Mouse (Mus musculus) CH12.LX (cell line): ENCODE results near the gene Pld3. TPM values are rescaled to one million over a fixed set of nuclear protein-coding genes. Genes with fewer than 3 reads are reported as not detected.

Source experiments
- DNase-seq: peaks from one replicate; pipeline ENCODE4 v3.0.0-alpha.2; 2013; ENCODE audit errors: extremely low read depth
- H3K27ac ChIP-seq: 2 replicates; pipeline ENCODE4 v1.5.1; 2012; ENCODE audit warnings: low read depth, mild to moderate bottlenecking, control low read depth, moderate library complexity; ENCODE audit not compliant: insufficient read depth
- H3K27me3 ChIP-seq: replicated peaks from 2 replicates; pipeline ENCODE3; 2012; ENCODE audit warnings: inconsistent platforms
- H3K36me3 ChIP-seq, 2 experiments: replicated peaks in 1 of 2; 2 replicates each; pipeline versions ENCODE3 to v1.6.1; 2012; ENCODE audit warnings: inconsistent platforms in 1 of 2, low read length in 1 of 2, mild to moderate bottlenecking in 1 of 2, mixed read lengths in 1 of 2, moderate library complexity in 1 of 2; ENCODE audit not compliant: control insufficient read depth in 1 of 2, insufficient read depth in 1 of 2
- H3K4me1 ChIP-seq, 2 experiments: 2 replicates each; pipeline ENCODE4 v1.6.1; 2012; ENCODE audit warnings: inconsistent platforms in 1 of 2, moderate library complexity in 1 of 2; ENCODE audit not compliant: insufficient read depth in 2 of 2, control insufficient read depth in 1 of 2
- H3K4me2 ChIP-seq: 2 replicates; pipeline ENCODE4 v1.6.1; 2012; ENCODE audit warnings: low read depth, mild to moderate bottlenecking, control low read depth; ENCODE audit not compliant: poor library complexity, insufficient read depth, severe bottlenecking
- H3K4me3 ChIP-seq, 3 experiments: fragments of 150-350 bp in 1 of 3; sonication (generic) in 1 of 3; replicated peaks in 1 of 3; 2 replicates each; pipeline versions ENCODE3 to v1.5.1; 2011 to 2012; ENCODE audit warnings: low read depth in 2 of 3, low read length in 2 of 3, mild to moderate bottlenecking in 2 of 3, moderate library complexity in 2 of 3, control low read depth in 1 of 3, improper control_type of control experiment in 1 of 3, inconsistent platforms in 1 of 3, mixed read lengths in 1 of 3; ENCODE audit not compliant: poor library complexity in 1 of 3
- H3K79me2 ChIP-seq: replicated peaks from 2 replicates; pipeline ENCODE4 v1.6.1; 2012; ENCODE audit warnings: mild to moderate bottlenecking, moderate library complexity; ENCODE audit not compliant: control insufficient read depth, poor library complexity, insufficient read depth, severe bottlenecking; ENCODE audit errors: extremely low read depth
- H3K9ac ChIP-seq: 2 replicates; pipeline ENCODE4 v1.6.1; 2012; ENCODE audit warnings: low read depth, mild to moderate bottlenecking, control low read depth, moderate library complexity; ENCODE audit not compliant: insufficient read depth
- H3K9me3 ChIP-seq: replicated peaks from 2 replicates; pipeline ENCODE3; 2012; ENCODE audit warnings: low read length, inconsistent platforms, mixed read lengths
- BHLHE40 ChIP-seq: IDR thresholded peaks from 2 replicates; pipeline ENCODE4 v1.6.1; 2011; ENCODE audit warnings: mild to moderate bottlenecking, low read depth, low read length, improper control_type of control experiment
- CHD1 ChIP-seq: IDR thresholded peaks from 2 replicates; pipeline ENCODE4 v1.6.1; 2012; ENCODE audit warnings: low read depth, low read length, improper control_type of control experiment, inconsistent platforms
- CHD2 ChIP-seq: IDR thresholded peaks from 2 replicates; pipeline ENCODE4 v1.6.1; 2011; ENCODE audit warnings: low read length, improper control_type of control experiment
- CTCF ChIP-seq, 2 experiments: IDR thresholded peaks in 1 of 2; conservative IDR thresholded peaks in 1 of 2; 2 replicates each; pipeline ENCODE4 v1.5.1; 2011 to 2012; ENCODE audit warnings: low read depth in 2 of 2, low read length in 2 of 2, improper control_type of control experiment in 1 of 2, inconsistent platforms in 1 of 2, mild to moderate bottlenecking in 1 of 2, moderate library complexity in 1 of 2
- ELF1 ChIP-seq: IDR thresholded peaks from 2 replicates; pipeline ENCODE4 v1.6.1; 2014; ENCODE audit warnings: low read depth, mild to moderate bottlenecking, inconsistent platforms, low read length, improper control_type of control experiment
- EP300 ChIP-seq: IDR thresholded peaks from 2 replicates; pipeline ENCODE4 v1.6.1; 2011; ENCODE audit warnings: low read length, improper control_type of control experiment
- ETS1 ChIP-seq: conservative IDR thresholded peaks from 2 replicates; pipeline ENCODE4 v1.6.1; 2012; ENCODE audit warnings: low read depth, mild to moderate bottlenecking, inconsistent platforms, low read length, improper control_type of control experiment, moderate library complexity
- HCFC1 ChIP-seq: IDR thresholded peaks from 2 replicates; pipeline ENCODE4 v1.6.1; 2012; ENCODE audit warnings: low read depth, mild to moderate bottlenecking, inconsistent platforms, low read length, improper control_type of control experiment
- IRF4 ChIP-seq: IDR thresholded peaks from 2 replicates; pipeline ENCODE4 v1.6.1; 2014; ENCODE audit warnings: low read depth, mild to moderate bottlenecking, inconsistent platforms, low read length, improper control_type of control experiment
- JUN ChIP-seq: IDR thresholded peaks from 2 replicates; pipeline ENCODE4 v1.6.1; 2011; ENCODE audit warnings: low read depth, mild to moderate bottlenecking, low read length, improper control_type of control experiment, moderate library complexity; ENCODE audit not compliant: insufficient read depth
- JUND ChIP-seq: conservative IDR thresholded peaks from 2 replicates; pipeline ENCODE4 v1.6.1; 2011; ENCODE audit warnings: low read depth, low read length, improper control_type of control experiment
- KAT2A ChIP-seq: IDR thresholded peaks from 2 replicates; pipeline ENCODE4 v1.6.1; 2012; ENCODE audit warnings: low read length, improper control_type of control experiment, inconsistent platforms; ENCODE audit not compliant: insufficient replicate concordance
- MAZ ChIP-seq: IDR thresholded peaks from 2 replicates; pipeline ENCODE4 v1.6.1; 2012; ENCODE audit warnings: low read depth, mild to moderate bottlenecking, inconsistent platforms, low read length, improper control_type of control experiment, moderate library complexity
- MEF2A ChIP-seq: IDR thresholded peaks from 2 replicates; pipeline ENCODE4 v1.6.1; 2014; ENCODE audit warnings: low read depth, mild to moderate bottlenecking, inconsistent platforms, low read length, improper control_type of control experiment, borderline replicate concordance
- MXI1 ChIP-seq: IDR thresholded peaks from 2 replicates; pipeline ENCODE4 v1.6.1; 2011; ENCODE audit warnings: mild to moderate bottlenecking, low read depth, low read length, improper control_type of control experiment
- MYC ChIP-seq: IDR thresholded peaks from 2 replicates; pipeline ENCODE4 v1.6.1; 2011; ENCODE audit warnings: low read depth, mild to moderate bottlenecking, improper control_type of control experiment, low read length
- NELFE ChIP-seq: IDR thresholded peaks from 2 replicates; pipeline ENCODE4 v1.6.1; 2011; ENCODE audit warnings: low read depth, low read length, improper control_type of control experiment
- NRF1 ChIP-seq: IDR thresholded peaks from 2 replicates; pipeline ENCODE4 v1.6.1; 2014; ENCODE audit warnings: low read depth, mild to moderate bottlenecking, inconsistent platforms, low read length, improper control_type of control experiment, moderate library complexity
- PAX5 ChIP-seq: IDR thresholded peaks from 2 replicates; pipeline ENCODE4 v1.6.1; 2012; ENCODE audit warnings: low read length, inconsistent platforms, mixed read lengths
- POLR2A ChIP-seq: IDR thresholded peaks from 2 replicates; pipeline ENCODE4 v1.6.1; 2011; ENCODE audit warnings: low read depth, mild to moderate bottlenecking, improper control_type of control experiment, low read length
- POLR2AphosphoS2 ChIP-seq: IDR thresholded peaks from 2 replicates; pipeline ENCODE4 v1.6.1; 2011; ENCODE audit warnings: low read depth, low read length, improper control_type of control experiment
- RCOR1 ChIP-seq: conservative IDR thresholded peaks from 2 replicates; pipeline ENCODE4 v1.6.1; 2012; ENCODE audit warnings: low read depth, mild to moderate bottlenecking, inconsistent platforms, low read length, improper control_type of control experiment
- SIN3A ChIP-seq: IDR thresholded peaks from 2 replicates; pipeline ENCODE4 v1.6.1; 2012; ENCODE audit warnings: low read length, improper control_type of control experiment, inconsistent platforms
- SMC3 ChIP-seq: IDR thresholded peaks from 2 replicates; pipeline ENCODE4 v1.6.1; 2011; ENCODE audit warnings: low read depth, low read length, improper control_type of control experiment
- TBP ChIP-seq: conservative IDR thresholded peaks from 2 replicates; pipeline ENCODE4 v1.6.1; 2011; ENCODE audit warnings: low read depth, low read length, improper control_type of control experiment
- TCF12 ChIP-seq: IDR thresholded peaks from 2 replicates; pipeline ENCODE4 v1.6.1; 2014; ENCODE audit warnings: low read depth, mild to moderate bottlenecking, inconsistent platforms, low read length, improper control_type of control experiment
- USF1 ChIP-seq: IDR thresholded peaks from 2 replicates; pipeline ENCODE4 v1.6.1; 2014; ENCODE audit warnings: low read depth, mild to moderate bottlenecking, inconsistent platforms, low read length, improper control_type of control experiment
- USF2 ChIP-seq: conservative IDR thresholded peaks from 2 replicates; pipeline ENCODE4 v1.6.1; 2011; ENCODE audit warnings: low read depth, low read length, improper control_type of control experiment
- ZC3H11A ChIP-seq: IDR thresholded peaks from 2 replicates; pipeline ENCODE4 v1.6.1; 2012; ENCODE audit warnings: low read depth, mild to moderate bottlenecking, inconsistent platforms, low read length, improper control_type of control experiment
- ZKSCAN1 ChIP-seq: IDR thresholded peaks from 2 replicates; pipeline ENCODE4 v1.6.1; 2012; ENCODE audit warnings: low read depth, inconsistent platforms, low read length, improper control_type of control experiment, borderline replicate concordance
- ZMIZ1 ChIP-seq: IDR thresholded peaks from 2 replicates; pipeline ENCODE4 v1.6.1; 2012; ENCODE audit warnings: low read depth, mild to moderate bottlenecking, inconsistent platforms, low read length, improper control_type of control experiment
- ZNF384 ChIP-seq: IDR thresholded peaks from 2 replicates; pipeline ENCODE4 v1.6.1; 2012; ENCODE audit warnings: low read depth, low read length, improper control_type of control experiment, inconsistent platforms
- dilution Hi-C: fragments of 300-500 bp; cut with MboI; formaldehyde crosslinking; loops from 2 replicates; pipeline ENCODE4 v1.14.3; 2020; ENCODE audit warnings: low sequenced_read_pairs; ENCODE audit not compliant: extremely low pct_unique_long_range_greater_than_20kb, extremely low pct_ligation_motif_present
- in situ Hi-C: fragments of 300-500 bp; cut with MboI; formaldehyde crosslinking; loops from 3 replicates; pipeline ENCODE4 v1.14.3; 2019; ENCODE audit warnings: low sequenced_read_pairs, low pct_ligation_motif_present, low pct_unique_long_range_greater_than_20kb, mixed read lengths
- polyA plus RNA-seq: library from polyadenylated mRNA; unstranded; fragments of >175 nt; gene quantifications from 2 replicates; pipeline ENCODE4 v1.2.1, GENCODE M21; 2012; ENCODE audit warnings: low read depth; ENCODE audit not compliant: insufficient read length
- total RNA-seq, 2 experiments: library from RNA; depleted of rRNA; stranded (reverse); fragments of 300-350 nt in 1 of 2; fragments of >200 nt in 1 of 2; gene quantifications; 2 replicates each; pipeline ENCODE4 v1.2.3; 2012 to 2014

Gene Pld3
- total and polyA plus RNA-seq, 3 experiments = 6.0 to 21.1 (median 14.1) TPM

GRCm38 (mm10) chr7:27591266-27592216 is 38.5 kb upstream of the Pld3 start, which contains the start of gene Akt2:
TSS of gene Akt2 (plus strand) at chr7:27591552.
- peak within 1 kb of the TSS; percentile 62 for H3K4me2 ChIP-seq
- DNase-seq = peak; percentile 98
- H3K36me3 ChIP-seq = peaks cover 0 to 37% of the 10 kb centered on the region in 2 experiments
- in situ Hi-C loops (no loop called here), dilution Hi-C loops (no loop called here)
- TF ChIP-seq ETS1 = peak; percentile 54; the same call in 1 of the 2 replicates
- peak; percentile 83 for TF ChIP-seq MEF2A
- peak; percentile 88 for TF ChIP-seq NRF1
- TF ChIP-seq BHLHE40 = peak; percentile 86
- TF ChIP-seq CTCF (conservative IDR thresholded peaks at IDR 0.05 in 1 of 2, IDR thresholded peaks at IDR 0.05 in 1 of 2; ENCODE audit: low read depth in 2 of 2, low read length in 2 of 2) = no peak
- peak; percentile 67; the same call in 1 of the 2 replicates for TF ChIP-seq SIN3A
- TF ChIP-seq USF1 = no peak
- TF ChIP-seq KAT2A = peak; percentile 72; the same call in 1 of the 2 replicates
- peak; percentile 58 for TF ChIP-seq POLR2A
- peak; percentile 44; the same call in 1 of the 2 replicates for TF ChIP-seq IRF4
- TF ChIP-seq JUN = 0 out of 2 replicates have a peak, but pooled peaks have one; percentile 6
- 0 out of 2 replicates have a peak, but pooled peaks have one; percentile 34 for TF ChIP-seq TCF12
- peak; percentile 94 for TF ChIP-seq MAZ
- TF ChIP-seq CHD2 = peak; percentile 77
- TF ChIP-seq PAX5 = no peak
- TF ChIP-seq NELFE = peak; percentile 64
- peak; percentile 82 for TF ChIP-seq MXI1
- TF ChIP-seq USF2 = no peak
- peak; percentile 82 for TF ChIP-seq HCFC1
- peak; percentile 69 for TF ChIP-seq ELF1
- 0 out of 2 replicates have a peak, but pooled peaks have one; percentile 32 for TF ChIP-seq POLR2AphosphoS2
- TF ChIP-seq RCOR1 = peak; percentile 7
- TF ChIP-seq JUND = no peak; the same call in 1 of the 2 replicates
- no peak; the same call in 1 of the 2 replicates for TF ChIP-seq ZKSCAN1
- TF ChIP-seq ZC3H11A = no peak
- TF ChIP-seq CHD1 = peak; percentile 97
- 0 out of 2 replicates have a peak, but pooled peaks have one; percentile 59 for TF ChIP-seq TBP
- 0 out of 2 replicates have a peak, but pooled peaks have one; percentile 31 for TF ChIP-seq MYC
- TF ChIP-seq ZNF384 = peak; percentile 98
- TF ChIP-seq EP300 = no peak; the same call in 1 of the 2 replicates
- no peak for TF ChIP-seq SMC3
- no peak for TF ChIP-seq ZMIZ1
- peak within 1 kb of the TSS; percentile 71 to 85 (median 80) for H3K4me3 ChIP-seq
- H3K9ac ChIP-seq = peak within 1 kb of the TSS; percentile 89
- no peaks in the 10 kb centered on the region for H3K27me3 ChIP-seq
- peaks cover 23 to 42% of the 10 kb centered on the region in 2 experiments for H3K4me1 ChIP-seq
- H3K9me3 ChIP-seq = no peaks in the 10 kb centered on the region
- H3K27ac ChIP-seq = peak within 1 kb of the TSS; percentile 82
- 0 out of 2 replicates have a peak, but pooled peaks cover 11% of the 10 kb centered on the region for H3K79me2 ChIP-seq
